Mouse (Mus musculus) MEL (cell line): ENCODE data around the gene Zfp280d. TPM values are rescaled to one million over a fixed set of nuclear protein-coding genes. Genes with fewer than 3 reads are reported as not detected.
A peak's percentile ranks its signal among the peaks of the same experiment; 100 is the strongest.

Experiments used
- DNase-seq: peaks from one replicate; pipeline ENCODE4 v3.0.0; 2011; ENCODE audit warnings: low read depth, low spot score
- H3K27ac ChIP-seq: 2 replicates; pipeline ENCODE4 v1.5.1; 2012; ENCODE audit warnings: low read depth, mild to moderate bottlenecking, control low read depth, low read length, moderate library complexity; ENCODE audit not compliant: control insufficient read depth
- H3K27me3 ChIP-seq, 2 experiments: fragments of 150-350 bp in 1 of 2; sonication (generic) in 1 of 2; 2 replicates each; pipeline ENCODE4 v1.6.1; 2012; ENCODE audit warnings: low read length in 2 of 2, mild to moderate bottlenecking in 2 of 2, improper control_type of control experiment in 1 of 2, moderate library complexity in 1 of 2; ENCODE audit not compliant: insufficient read depth in 2 of 2, control insufficient read depth in 1 of 2
- H3K36me3 ChIP-seq, 2 experiments: 2 replicates each; pipeline ENCODE4 v1.6.1; 2012 to 2014; ENCODE audit warnings: low read length in 2 of 2, improper control_type of control experiment in 1 of 2, inconsistent platforms in 1 of 2, mild to moderate bottlenecking in 1 of 2; ENCODE audit not compliant: insufficient read depth in 2 of 2, control insufficient read depth in 1 of 2
- H3K4me1 ChIP-seq, 2 experiments: fragments of 150-350 bp in 1 of 2; sonication (generic) in 1 of 2; 2 replicates each; pipeline ENCODE4 v1.6.1; 2012; ENCODE audit warnings: low read length in 2 of 2, improper control_type of control experiment in 1 of 2, mild to moderate bottlenecking in 1 of 2; ENCODE audit not compliant: insufficient read depth in 2 of 2, control insufficient read depth in 1 of 2
- H3K4me3 ChIP-seq, 2 experiments: fragments of 150-350 bp in 1 of 2; sonication (generic) in 1 of 2; 2 replicates each; pipeline ENCODE4 v1.5.1; 2012; ENCODE audit warnings: low read depth in 2 of 2, low read length in 2 of 2, mild to moderate bottlenecking in 2 of 2, moderate library complexity in 2 of 2, control low read depth in 1 of 2, improper control_type of control experiment in 1 of 2; ENCODE audit not compliant: control insufficient read depth in 1 of 2, insufficient read depth in 1 of 2
- H3K79me2 ChIP-seq: 2 replicates; pipeline ENCODE4 v1.6.1; 2012; ENCODE audit warnings: mild to moderate bottlenecking, low read length, moderate library complexity; ENCODE audit not compliant: control insufficient read depth, poor library complexity, insufficient read depth
- H3K9ac ChIP-seq: 2 replicates; pipeline ENCODE4 v1.6.1; 2012; ENCODE audit warnings: low read depth, mild to moderate bottlenecking, control low read depth, low read length, moderate library complexity; ENCODE audit not compliant: control insufficient read depth, poor library complexity, severe bottlenecking
- H3K9me3 ChIP-seq: fragments of 150-350 bp; sonication (generic); replicated peaks from 2 replicates; pipeline ENCODE4 v1.6.1; 2012; ENCODE audit warnings: mild to moderate bottlenecking, low read length, improper control_type of control experiment, moderate library complexity; ENCODE audit not compliant: insufficient read depth
- BHLHE40 ChIP-seq: IDR thresholded peaks from 2 replicates; pipeline ENCODE4 v1.6.1; 2012; ENCODE audit warnings: low read depth, mild to moderate bottlenecking, inconsistent platforms, low read length, improper control_type of control experiment, borderline replicate concordance
- CHD1 ChIP-seq: IDR thresholded peaks from 2 replicates; pipeline ENCODE4 v1.6.1; 2012; ENCODE audit warnings: low read depth, mild to moderate bottlenecking, inconsistent platforms, low read length, improper control_type of control experiment
- CHD2 ChIP-seq: IDR thresholded peaks from 2 replicates; pipeline ENCODE4 v1.6.1; 2011; ENCODE audit warnings: low read length, improper control_type of control experiment
- ELF1 ChIP-seq: IDR thresholded peaks from 2 replicates; pipeline ENCODE4 v1.6.1; 2014; ENCODE audit warnings: low read depth, mild to moderate bottlenecking, inconsistent platforms, low read length, improper control_type of control experiment, moderate library complexity
- EP300 ChIP-seq, 2 experiments: IDR thresholded peaks; 2 replicates each; pipeline ENCODE4 v1.6.1; 2011; ENCODE audit warnings: improper control_type of control experiment in 2 of 2, low read length in 2 of 2, low read depth in 1 of 2, mild to moderate bottlenecking in 1 of 2
- ETS1 ChIP-seq: IDR thresholded peaks from 2 replicates; pipeline ENCODE4 v1.6.1; 2012; ENCODE audit warnings: low read depth, mild to moderate bottlenecking, inconsistent platforms, low read length, improper control_type of control experiment, moderate library complexity
- GABPA ChIP-seq: IDR thresholded peaks from 2 replicates; pipeline ENCODE4 v1.6.1; 2012; ENCODE audit warnings: low read depth, mild to moderate bottlenecking, inconsistent platforms, low read length, improper control_type of control experiment, moderate library complexity
- GATA1 ChIP-seq: IDR thresholded peaks from 2 replicates; pipeline ENCODE4 v1.6.1; 2011; ENCODE audit warnings: low read depth, low read length, improper control_type of control experiment
- HCFC1 ChIP-seq: IDR thresholded peaks from 2 replicates; pipeline ENCODE4 v1.6.1; 2012; ENCODE audit warnings: low read depth, mild to moderate bottlenecking, inconsistent platforms, low read length, improper control_type of control experiment, moderate library complexity
- KAT2A ChIP-seq: conservative IDR thresholded peaks from 2 replicates; pipeline ENCODE4 v1.6.1; 2012; ENCODE audit warnings: low read depth, low read length, improper control_type of control experiment, inconsistent platforms
- MAFK ChIP-seq: IDR thresholded peaks from 2 replicates; pipeline ENCODE4 v1.6.1; 2011; ENCODE audit warnings: low read depth, mild to moderate bottlenecking, low read length, improper control_type of control experiment, borderline replicate concordance
- MAX ChIP-seq: IDR thresholded peaks from 2 replicates; pipeline ENCODE4 v1.6.1; 2011; ENCODE audit warnings: low read length, improper control_type of control experiment
- MAZ ChIP-seq: IDR thresholded peaks from 2 replicates; pipeline ENCODE4 v1.6.1; 2012; ENCODE audit warnings: low read depth, mild to moderate bottlenecking, inconsistent platforms, low read length, improper control_type of control experiment
- MEF2A ChIP-seq: IDR thresholded peaks from 2 replicates; pipeline ENCODE4 v1.6.1; 2014; ENCODE audit warnings: low read depth, mild to moderate bottlenecking, inconsistent platforms, low read length, improper control_type of control experiment; ENCODE audit not compliant: poor library complexity, insufficient replicate concordance, severe bottlenecking; ENCODE audit errors: extremely low read depth
- MXI1 ChIP-seq: IDR thresholded peaks from 2 replicates; pipeline ENCODE4 v1.6.1; 2011; ENCODE audit warnings: mild to moderate bottlenecking, low read depth, low read length, improper control_type of control experiment
- MYC ChIP-seq: IDR thresholded peaks from 2 replicates; pipeline ENCODE4 v1.6.1; 2011; ENCODE audit warnings: low read depth, mild to moderate bottlenecking, low read length, improper control_type of control experiment, moderate library complexity
- NELFE ChIP-seq: IDR thresholded peaks from 2 replicates; pipeline ENCODE4 v1.6.1; 2011; ENCODE audit warnings: low read depth, low read length, improper control_type of control experiment
- NRF1 ChIP-seq: IDR thresholded peaks from 2 replicates; pipeline ENCODE4 v1.6.1; 2014; ENCODE audit warnings: low read depth, mild to moderate bottlenecking, inconsistent platforms, low read length, improper control_type of control experiment, moderate library complexity; ENCODE audit not compliant: poor library complexity, insufficient read depth, severe bottlenecking
- POLR2A ChIP-seq, 2 experiments: IDR thresholded peaks; 2 replicates each; pipeline ENCODE4 v1.6.1; 2011 to 2012; ENCODE audit warnings: low read length in 2 of 2, mild to moderate bottlenecking in 2 of 2, control low read depth in 1 of 2, improper control_type of control experiment in 1 of 2, low read depth in 1 of 2, moderate library complexity in 1 of 2; ENCODE audit not compliant: control insufficient read depth in 1 of 2, insufficient read depth in 1 of 2, poor library complexity in 1 of 2
- POLR2AphosphoS2 ChIP-seq: IDR thresholded peaks from 2 replicates; pipeline ENCODE4 v1.6.1; 2011; ENCODE audit warnings: low read length, improper control_type of control experiment
- POLR2AphosphoS5 ChIP-seq: IDR thresholded peaks from 2 replicates; pipeline ENCODE4 v1.6.1; 2012; ENCODE audit warnings: low read depth, borderline replicate concordance, mild to moderate bottlenecking, inconsistent platforms, low read length, moderate library complexity, mixed read lengths
- RAD21 ChIP-seq: IDR thresholded peaks from 2 replicates; pipeline ENCODE4 v1.6.1; 2011; ENCODE audit warnings: mild to moderate bottlenecking, low read depth, low read length, improper control_type of control experiment
- RCOR1 ChIP-seq: IDR thresholded peaks from 2 replicates; pipeline ENCODE4 v1.6.1; 2012; ENCODE audit warnings: low read depth, mild to moderate bottlenecking, inconsistent platforms, low read length, improper control_type of control experiment
- SIN3A ChIP-seq: IDR thresholded peaks from 2 replicates; pipeline ENCODE4 v1.6.1; 2012; ENCODE audit warnings: low read length, improper control_type of control experiment, inconsistent platforms
- SMC3 ChIP-seq: IDR thresholded peaks from 2 replicates; pipeline ENCODE4 v1.6.1; 2011; ENCODE audit warnings: low read depth, low read length, improper control_type of control experiment
- TAL1 ChIP-seq: IDR thresholded peaks from 2 replicates; pipeline ENCODE4 v1.6.1; 2012; ENCODE audit warnings: mild to moderate bottlenecking, inconsistent platforms, low read length, moderate library complexity, mixed read lengths
- TBP ChIP-seq: IDR thresholded peaks from 2 replicates; pipeline ENCODE4 v1.8.0; 2011; ENCODE audit warnings: low read depth, low read length, improper control_type of control experiment
- TCF12 ChIP-seq: IDR thresholded peaks from 2 replicates; pipeline ENCODE4 v1.6.1; 2014; ENCODE audit warnings: low read depth, mild to moderate bottlenecking, inconsistent platforms, low read length, improper control_type of control experiment, moderate library complexity
- UBTF ChIP-seq: IDR thresholded peaks from 2 replicates; pipeline ENCODE4 v1.6.1; 2012; ENCODE audit warnings: low read depth, mild to moderate bottlenecking, inconsistent platforms, low read length, improper control_type of control experiment, moderate library complexity, borderline replicate concordance; ENCODE audit not compliant: insufficient read depth
- USF1 ChIP-seq: IDR thresholded peaks from 2 replicates; pipeline ENCODE4 v1.6.1; 2014; ENCODE audit warnings: low read depth, mild to moderate bottlenecking, inconsistent platforms, low read length, improper control_type of control experiment, moderate library complexity
- USF2 ChIP-seq, 2 experiments: IDR thresholded peaks; 2 replicates each; pipeline ENCODE4 v1.6.1; 2011 to 2012; ENCODE audit warnings: improper control_type of control experiment in 2 of 2, low read length in 2 of 2, borderline replicate concordance in 1 of 2, inconsistent platforms in 1 of 2, low read depth in 1 of 2, mild to moderate bottlenecking in 1 of 2; ENCODE audit not compliant: insufficient read depth in 1 of 2
- ZC3H11A ChIP-seq: IDR thresholded peaks from 2 replicates; pipeline ENCODE4 v1.6.1; 2012; ENCODE audit warnings: low read depth, mild to moderate bottlenecking, inconsistent platforms, low read length, improper control_type of control experiment
- ZKSCAN1 ChIP-seq: IDR thresholded peaks from 2 replicates; pipeline ENCODE4 v1.6.1; 2012; ENCODE audit warnings: low read depth, mild to moderate bottlenecking, inconsistent platforms, low read length, improper control_type of control experiment, moderate library complexity
- ZMIZ1 ChIP-seq: IDR thresholded peaks from 2 replicates; pipeline ENCODE4 v1.6.1; 2012; ENCODE audit warnings: low read depth, mild to moderate bottlenecking, inconsistent platforms, low read length, improper control_type of control experiment, moderate library complexity
- polyA plus RNA-seq, 2 experiments: library from polyadenylated mRNA; stranded (reverse) in 1 of 2; unstranded in 1 of 2; fragments of >175 nt in 1 of 2; fragments of >200 nt in 1 of 2; gene quantifications; 2 replicates each; pipeline versions ENCODE4 v1.2.1 to v1.2.4; 2012; ENCODE audit warnings: low replicate concordance in 2 of 2, low read depth in 1 of 2; ENCODE audit not compliant: insufficient read length in 2 of 2, insufficient read depth in 1 of 2, missing spikeins in 1 of 2
- total RNA-seq: library from RNA; depleted of rRNA; stranded (reverse); fragments of 300-350 nt; gene quantifications from 2 replicates; pipeline ENCODE4 v1.2.3, GENCODE M21; 2012

The Zfp280d gene
- total and polyA plus RNA-seq, 3 experiments, result 16.2 to 592 (median 20.6) TPM

DNA sequence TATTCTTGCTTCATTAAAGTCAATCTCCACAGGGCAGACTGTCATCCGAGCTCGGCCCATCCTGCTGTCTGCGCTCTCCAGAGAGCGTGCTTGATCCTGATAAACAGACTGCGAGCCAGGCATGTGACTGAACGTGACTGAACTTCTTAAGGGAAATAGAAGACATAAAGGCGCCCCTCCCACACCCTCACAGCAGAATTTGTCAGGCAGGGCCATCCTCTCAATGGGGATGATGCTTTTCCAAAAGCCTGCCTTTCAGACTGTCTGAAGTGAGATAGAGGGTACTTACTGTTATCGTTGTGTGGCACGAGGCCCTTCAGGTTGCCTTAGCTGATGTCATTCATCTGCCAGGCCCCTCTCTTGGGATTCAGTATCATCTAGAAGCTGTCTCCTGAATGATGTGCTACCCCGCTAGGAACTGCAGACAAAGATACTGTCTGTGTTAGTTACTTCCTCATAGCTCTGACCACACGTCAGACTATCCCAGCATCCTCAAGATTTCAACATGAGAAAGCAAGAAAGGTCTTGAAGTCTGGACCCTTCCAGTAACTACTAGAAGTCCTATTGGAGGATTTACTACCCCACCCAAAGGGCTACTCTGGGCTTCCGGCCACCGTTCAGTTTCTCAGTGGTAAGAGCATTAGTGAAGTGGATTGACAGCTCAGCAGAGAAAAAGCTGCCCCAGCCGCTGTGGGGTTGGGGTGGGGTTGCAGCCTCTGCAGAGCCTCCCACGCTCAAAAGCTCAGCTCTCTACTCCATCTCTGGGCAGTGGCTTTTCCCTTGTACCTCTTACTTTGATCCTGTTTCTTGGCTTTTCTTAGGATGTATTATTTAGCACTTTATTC lies 134.9 kb downstream of the Zfp280d start:
- Histone ChIP-seq H3K36me3 (peaks cover 0 to 14% of the 10 kb centered on the region in 2 experiments; a peak in 2 of 4 replicates), H3K79me2 (no peaks in the 10 kb centered on the region; the same call in 1 of the 2 replicates), H3K9ac (peak overlapping the region; percentile 45), H3K27ac (peak overlapping the region; percentile 74), H3K4me1 (peaks cover 2 to 21% of the 10 kb centered on the region in 2 experiments; a peak in 2 of 4 replicates), H3K9me3 (no peaks in the 10 kb centered on the region), H3K27me3 (no peaks in the 10 kb centered on the region), H3K4me3 (peak overlapping the region; percentile 55 to 74; a peak in 3 of 4 replicates)
- peak; percentile 88 for DNase-seq
- TF ChIP-seq MXI1 (peak; percentile 72; the same call in 1 of the 2 replicates), USF2 (IDR thresholded peaks at IDR 0.05; ENCODE audit: borderline replicate concordance in 1 of 2, insufficient read depth in 1 of 2, low read depth in 1 of 2, low read length in 2 of 2) (no peak), NRF1 (no peak), KAT2A (no peak), ELF1 (no peak), MAX (peak; percentile 44; the same call in 1 of the 2 replicates), MAFK (no peak), MAZ (no peak), GABPA (no peak), ETS1 (peak; percentile 12; the same call in 1 of the 2 replicates), CHD1 (no peak), NELFE (no peak), SMC3 (0 out of 2 replicates have a peak, but pooled peaks have one; percentile 7), UBTF (no peak), TAL1 (peak; percentile 78), ZKSCAN1 (no peak), GATA1 (peak; percentile 55), CHD2 (no peak), MEF2A (no peak), SIN3A (peak; percentile 46; the same call in 1 of the 2 replicates), TBP (0 out of 2 replicates have a peak, but pooled peaks have one; percentile 18), RAD21 (no peak), HCFC1 (no peak), POLR2AphosphoS2 (no peak), RCOR1 (0 out of 2 replicates have a peak, but pooled peaks have one; percentile 37), USF1 (peak; percentile 73), TCF12 (peak; percentile 42; the same call in 1 of the 2 replicates), ZMIZ1 (no peak), POLR2A (IDR thresholded peaks at IDR 0.05; ENCODE audit: control insufficient read depth in 1 of 2, insufficient read depth in 1 of 2, low read depth in 1 of 2, low read length in 2 of 2, poor library complexity in 1 of 2) (0 out of 4 replicates have a peak, but pooled peaks of 1 of the 2 experiments have one; percentile 6), EP300 (IDR thresholded peaks at IDR 0.05; ENCODE audit: low read depth in 1 of 2, low read length in 2 of 2) (peak in 1 of 2 experiments; percentile 53; a peak in 2 of 4 replicates), ZC3H11A (no peak), POLR2AphosphoS5 (no peak), BHLHE40 (peak; percentile 97), MYC (no peak)
